ENCODE assay signal across 23 mouse cellular contexts in the genomic region with DNA sequence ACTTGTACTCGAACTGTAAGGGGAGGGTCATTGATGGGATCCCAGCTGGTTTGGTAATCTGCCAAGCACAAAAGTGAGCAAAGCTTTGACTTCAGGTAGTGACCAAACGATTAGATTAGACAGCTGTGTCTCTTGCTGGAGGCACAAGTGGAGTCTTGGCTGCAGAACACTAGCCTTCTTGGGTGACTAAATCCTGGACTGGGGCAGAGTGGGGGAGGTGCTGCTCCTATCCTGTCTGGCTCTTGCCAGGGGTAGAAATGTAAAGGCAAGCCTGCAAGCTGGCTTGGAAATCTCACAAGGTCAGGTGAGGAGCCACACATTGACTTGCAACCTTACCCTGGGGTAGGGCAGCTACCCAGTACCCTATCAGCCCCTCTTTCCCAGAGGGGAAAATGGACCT. TPM values are rescaled to one million over a fixed set of nuclear protein-coding genes. Genes with fewer than 3 reads are reported as not detected.
DNase-seq lines count a peak whose midpoint lies in the region; ATAC-seq and TF ChIP-seq lines count a peak whose summit lies in the region.
"Had no signal": no experiment of that assay in that cellular context is flagged by ENCODE, and none has a peak within 500 bp of the region (broad histone marks: within the 10 kb centered on the region; RNA-seq: fewer than 3 reads in every experiment).

No protein-coding gene starts in this region.

- no peak overlapping the region for H3K9ac ChIP-seq in kidney, embryonic 16.5 days (replicated peaks; ENCODE audit: low read length)
- H3K9ac ChIP-seq: embryonic facial prominence, embryonic 12.5 days; forebrain, embryonic 12.5 days; forebrain, postnatal 0 days; heart, embryonic 13.5 days had no signal

- intact Hi-C loops in gastrocnemius, adult 2 months (cut with DNase I) = no loop called here

- H3K4me1 ChIP-seq in kidney, embryonic 16.5 days (ENCODE audit: insufficient read depth, low read length) = peaks cover 25% of the 10 kb centered on the region
- H3K4me1 ChIP-seq: embryonic facial prominence, embryonic 12.5 days; forebrain, embryonic 12.5 days had no signal

- H3K27me3 ChIP-seq in kidney, embryonic 16.5 days (ENCODE audit: insufficient read depth, low read length) = no peaks in the 10 kb centered on the region
- H3K27me3 ChIP-seq: embryonic facial prominence, embryonic 12.5 days; forebrain, embryonic 12.5 days; heart, embryonic 13.5 days had no signal

- no peaks in the 10 kb centered on the region for H3K9me3 ChIP-seq in kidney, embryonic 16.5 days (ENCODE audit: low read length)
- H3K9me3 ChIP-seq: embryonic facial prominence, embryonic 12.5 days; forebrain, embryonic 12.5 days; G1E; heart, embryonic 13.5 days had no signal

- peak; percentile 71; the same call in 1 of the 2 replicates for ATAC-seq in kidney, embryonic 16.5 days (ENCODE audit: low FRiP score, low TSS enrichment)
- ATAC-seq: CD4-positive, CD25-positive, alpha-beta regulatory T cell, adult 4 months; forebrain, postnatal 0 days; hindbrain, embryonic 16.5 days; inflammation-experienced regulatory T-cells, adult 6 months had no signal

- DNase-seq in adrenal gland, adult (ENCODE audit: inconsistent age in 2 of 2, low spot score in 1 of 2) = peak; percentile 26 to 62
- DNase-seq in adrenal gland, adult 2 months = no peak
- DNase-seq in gastrocnemius, adult 2 months = peak; percentile 54
- DNase-seq in gastrocnemius, postnatal 4 days (ENCODE audit: low spot score in 2 of 2) = no peak
- DNase-seq in kidney, adult 8-10 months = no peak
- DNase-seq in retina, embryonic 14.5 days (ENCODE audit: low spot score) = peak; percentile 8
- DNase-seq in cerebellum, adult 8-10 months = no peak
- DNase-seq: adrenal gland, adult 8-10 months; B cell, adult 2 months; cerebellum, adult 2 months; cerebellum, postnatal 14 days; forebrain, postnatal 0 days; gastrocnemius, postnatal 25 days; heart, adult 11 months; heart, postnatal 36 days had no signal

- 23% methylated on average over 2 of the region's 2 CpGs for WGBS in kidney, embryonic 16.5 days

- H3K27ac ChIP-seq in gastrocnemius, adult 2 months = peak overlapping the region; percentile 51
- peak overlapping the region; percentile 79 for H3K27ac ChIP-seq in kidney, embryonic 16.5 days (ENCODE audit: low read length)
- H3K27ac ChIP-seq: embryonic facial prominence, embryonic 12.5 days; forebrain, embryonic 12.5 days; heart, embryonic 13.5 days had no signal

- no peak overlapping the region for H3K4me3 ChIP-seq in gastrocnemius, adult 2 months
- no peak overlapping the region for H3K4me3 ChIP-seq in kidney, embryonic 16.5 days (ENCODE audit: low read length)
- H3K4me3 ChIP-seq: embryonic facial prominence, embryonic 12.5 days; forebrain, embryonic 12.5 days; heart, embryonic 13.5 days had no signal

- TF ChIP-seq CTCF in gastrocnemius, adult 2 months (IDR thresholded peaks at IDR 0.05) = no peak

- H3K36me3 ChIP-seq in kidney, embryonic 16.5 days (ENCODE audit: insufficient read depth, low read length) = no peaks in the 10 kb centered on the region
- H3K36me3 ChIP-seq: embryonic facial prominence, embryonic 12.5 days; forebrain, embryonic 12.5 days; G1E; heart, embryonic 13.5 days had no signal

- H3K4me2 ChIP-seq in kidney, embryonic 16.5 days (replicated peaks; ENCODE audit: low read depth, low read length) = no peak overlapping the region
- H3K4me2 ChIP-seq: embryonic facial prominence, embryonic 12.5 days; forebrain, embryonic 12.5 days; heart, embryonic 13.5 days had no signal

RNA-seq across cellular contexts. Expression of gene Tmem44, which starts 59.9 kb away (rescaled TPM):
- total RNA-seq in adrenal gland, adult 2 months (2021) = 1 to 10 TPM; 2.7 to 5.7 TPM
- polyA plus RNA-seq in adrenal gland, adult 2 months (2012; rRNA removed) = 8.5 and 11.4 TPM in 2 replicates
- total RNA-seq in gastrocnemius, adult 2 months (2021) = 1 to 10 TPM; 1.7 to 2.1 TPM
- 10 to 100 TPM in 1 of 2 experiments, 1 to 10 TPM in 1; 9.7 to 11.2 TPM for total RNA-seq in gastrocnemius, postnatal 4 days (2021)
- polyA plus RNA-seq in kidney, embryonic 16.5 days (2015; fragmentation: Nextera tagmentation; extraction: Ambion mirVana) = 16.8 and 19.7 TPM in 2 replicates

Comparison
In these comparisons a context has a peak if more than half of its experiments do, and no peak if none do; other contexts are left out.
1. DNase-seq: peak in adrenal gland, adult (2 of 2), gastrocnemius, adult 2 months (single experiment) and retina, embryonic 14.5 days (single experiment); none in adrenal gland, adult 2 months (single experiment), gastrocnemius, postnatal 4 days (0 of 2), kidney, adult 8-10 months (0 of 2) and cerebellum, adult 8-10 months (single experiment).